Mouse (Mus musculus) megakaryocyte progenitor cell, adult 5-6 weeks (primary cell): Measurements from ENCODE around the gene Acvr1b. TPM values are rescaled to one million over a fixed set of nuclear protein-coding genes. Genes with fewer than 3 reads are reported as not detected.

Experiments
- ATAC-seq: replicated peaks from 2 replicates; pipeline ENCODE4 v1.8.0; 2016; ENCODE audit warnings: mild to moderate bottlenecking, moderate TSS enrichment, inconsistent platforms; ENCODE audit not compliant: poor library complexity
- total RNA-seq, 2 experiments: library from RNA; stranded (forward) in 1 of 2; stranded (reverse) in 1 of 2; fragments of 157-497, 149-512 nt in 1 of 2; fragments of 200-1000 nt in 1 of 2; gene quantifications; 2 replicates each; pipeline versions ENCODE4 v1.2.3 to v1.2.4; 2015 to 2017

Acvr1b gene
- total RNA-seq, 2 experiments from 2014 or later: 4.8 to 6.4 TPM

DNA sequence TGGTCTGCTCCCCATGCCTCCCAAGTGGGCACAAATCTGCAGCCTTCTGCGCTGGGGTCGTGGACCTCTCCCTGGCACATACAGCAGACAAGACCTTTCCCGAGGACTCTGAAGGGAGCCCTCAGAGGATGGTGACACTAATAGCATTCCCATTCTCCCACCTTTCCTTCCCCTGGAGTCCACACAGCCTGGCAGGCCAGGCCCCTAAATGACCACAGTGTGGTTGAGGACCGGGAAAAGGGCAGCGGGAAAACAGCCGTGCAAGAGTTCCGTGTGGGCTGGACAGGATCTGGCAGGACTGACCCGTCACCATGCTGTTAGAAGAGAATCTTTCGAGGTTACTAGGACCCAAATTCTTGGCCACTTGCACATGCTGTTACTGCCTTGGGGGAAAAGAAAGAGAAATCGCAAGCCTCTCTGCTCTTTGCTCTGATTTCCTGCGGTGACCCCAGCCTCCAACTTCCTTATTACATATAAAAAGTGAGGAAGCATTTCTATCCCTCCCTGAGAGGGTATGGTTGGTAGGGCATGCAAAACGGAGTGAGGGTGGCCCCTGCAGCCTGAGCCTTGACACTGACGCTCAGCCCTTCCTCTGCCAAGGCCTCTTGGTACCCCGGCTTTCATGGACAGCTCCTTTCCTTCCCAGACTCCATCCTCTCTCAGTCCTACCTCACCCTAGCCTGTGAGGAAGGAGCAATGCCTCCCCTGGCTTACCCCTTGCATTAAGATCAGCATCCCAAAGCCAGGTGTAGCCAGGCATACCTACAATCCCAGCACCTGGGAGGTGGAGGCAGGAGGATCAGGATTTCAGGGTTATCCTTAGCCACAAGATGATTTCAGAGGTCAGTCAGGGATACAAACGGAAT is 27.5 kb upstream of the Acvr1b start:
- ATAC-seq: peak; percentile 18; the same call in 1 of the 2 replicates

DNA sequence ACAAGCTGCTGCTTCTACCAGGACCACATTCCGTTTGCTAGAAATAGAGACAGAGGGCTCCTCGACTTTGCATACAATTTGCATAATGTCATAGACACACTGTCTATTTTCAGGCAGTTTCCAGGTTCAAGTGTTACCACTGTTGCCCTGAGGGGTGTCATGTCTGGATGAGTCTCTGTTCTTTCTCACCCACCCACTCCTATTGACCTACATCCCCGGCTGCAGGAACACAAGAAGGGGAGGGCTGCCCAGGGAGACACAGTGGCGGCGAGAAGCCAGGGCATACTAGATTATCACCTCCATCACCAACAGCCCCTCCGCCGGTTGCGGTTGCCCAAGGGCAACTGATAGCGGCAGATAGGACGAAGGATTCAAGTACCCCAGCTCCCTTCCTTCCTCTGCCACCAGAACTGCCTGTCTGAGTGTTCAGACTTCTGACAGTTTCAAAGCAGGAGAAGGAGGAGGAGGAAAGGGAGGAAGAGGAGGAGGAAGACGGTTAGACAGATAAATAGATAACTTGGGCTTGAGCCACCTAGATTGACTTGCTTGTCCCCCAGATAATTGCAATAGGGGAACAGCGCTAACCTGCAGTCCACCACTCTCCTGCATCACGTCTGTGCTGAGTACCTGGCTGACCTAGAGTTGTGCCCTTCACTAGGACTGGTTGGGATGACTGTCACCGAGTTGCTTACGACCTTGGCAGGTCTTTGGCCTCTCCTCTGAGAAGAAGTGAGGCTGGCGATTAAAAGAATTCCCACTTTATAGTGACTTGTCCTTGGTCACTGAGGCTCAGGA is 26.6 kb upstream of the Acvr1b start:
- peak; percentile 14; the same call in 1 of the 2 replicates for ATAC-seq

DNA sequence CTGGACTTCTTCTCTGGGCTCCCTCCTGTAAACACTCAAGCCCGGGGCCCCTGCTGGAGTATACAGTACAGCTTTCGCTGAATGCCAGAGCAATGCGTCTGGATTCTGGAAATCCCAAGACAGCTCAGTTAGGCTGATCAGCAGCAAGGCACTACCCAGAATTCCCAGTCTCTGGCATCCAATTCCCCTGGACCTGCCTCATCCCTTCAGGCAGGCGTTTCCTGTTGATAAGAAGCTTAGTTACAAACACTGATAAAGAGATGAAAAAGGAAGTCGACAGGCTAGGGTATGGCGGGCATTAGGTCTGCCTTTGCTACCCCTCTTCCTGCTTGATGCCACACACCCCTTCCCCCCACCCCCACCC is 26.0 kb upstream of the Acvr1b start:
- ATAC-seq: no peak

DNA sequence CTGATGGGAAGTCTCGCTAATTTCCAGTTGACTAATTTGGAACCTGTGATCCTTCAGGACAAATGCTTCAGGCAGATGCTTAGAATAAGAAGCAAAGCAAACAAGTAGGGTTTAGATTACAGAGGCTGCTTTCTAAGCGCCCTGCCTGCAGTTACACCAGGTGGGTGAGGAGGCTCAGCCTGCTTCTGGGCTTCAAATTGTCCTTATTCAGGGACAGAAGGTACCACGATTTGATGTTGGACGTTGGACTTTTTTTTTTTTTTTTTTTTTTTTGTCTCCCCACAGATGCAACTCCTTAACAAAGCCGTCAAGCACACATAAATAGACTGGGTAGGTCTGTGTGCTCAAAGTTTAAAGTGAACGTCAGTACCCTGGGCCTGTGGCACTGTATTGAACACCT is 25.3 kb upstream of the Acvr1b start:
- ATAC-seq: no peak

DNA sequence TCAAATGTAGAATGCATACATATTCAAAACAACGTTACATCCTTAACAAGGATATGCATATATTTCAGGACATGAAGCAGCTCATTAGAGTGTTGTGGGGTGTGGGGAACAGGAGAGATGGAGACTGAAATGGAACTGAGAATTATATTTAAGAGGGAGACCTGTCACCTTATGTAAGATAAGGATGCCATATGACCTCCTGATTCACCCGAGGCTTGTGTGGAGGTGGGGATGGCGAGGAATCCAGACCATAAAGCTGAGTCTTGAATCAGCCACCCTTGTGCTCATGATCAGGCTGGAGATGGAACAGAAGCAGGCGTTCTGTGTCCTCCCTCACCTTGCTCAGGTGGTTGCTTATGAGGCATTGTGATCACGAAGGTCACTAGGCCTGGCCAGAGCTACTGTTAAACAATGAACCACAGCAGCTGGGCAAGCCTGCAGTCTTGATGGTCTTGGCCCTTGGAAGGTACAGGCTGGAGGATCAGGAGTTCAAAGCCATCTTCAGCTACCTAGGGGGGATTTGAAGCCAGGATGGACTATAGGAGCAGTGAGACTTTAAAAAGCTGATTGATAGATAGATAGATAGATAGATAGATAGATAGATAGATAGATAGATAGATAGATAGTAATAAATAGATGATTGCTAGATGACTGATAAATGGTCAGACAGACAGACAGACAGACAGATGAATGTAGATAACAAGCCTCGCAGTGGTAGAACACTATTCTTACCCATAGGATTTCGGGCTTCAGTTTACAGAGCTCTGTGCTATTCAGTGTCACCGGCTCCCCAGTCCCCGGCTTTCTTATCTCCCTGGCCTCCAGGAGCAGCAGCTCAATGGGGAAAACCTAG is 22.2 kb upstream of the Acvr1b start:
- ATAC-seq: no peak

DNA sequence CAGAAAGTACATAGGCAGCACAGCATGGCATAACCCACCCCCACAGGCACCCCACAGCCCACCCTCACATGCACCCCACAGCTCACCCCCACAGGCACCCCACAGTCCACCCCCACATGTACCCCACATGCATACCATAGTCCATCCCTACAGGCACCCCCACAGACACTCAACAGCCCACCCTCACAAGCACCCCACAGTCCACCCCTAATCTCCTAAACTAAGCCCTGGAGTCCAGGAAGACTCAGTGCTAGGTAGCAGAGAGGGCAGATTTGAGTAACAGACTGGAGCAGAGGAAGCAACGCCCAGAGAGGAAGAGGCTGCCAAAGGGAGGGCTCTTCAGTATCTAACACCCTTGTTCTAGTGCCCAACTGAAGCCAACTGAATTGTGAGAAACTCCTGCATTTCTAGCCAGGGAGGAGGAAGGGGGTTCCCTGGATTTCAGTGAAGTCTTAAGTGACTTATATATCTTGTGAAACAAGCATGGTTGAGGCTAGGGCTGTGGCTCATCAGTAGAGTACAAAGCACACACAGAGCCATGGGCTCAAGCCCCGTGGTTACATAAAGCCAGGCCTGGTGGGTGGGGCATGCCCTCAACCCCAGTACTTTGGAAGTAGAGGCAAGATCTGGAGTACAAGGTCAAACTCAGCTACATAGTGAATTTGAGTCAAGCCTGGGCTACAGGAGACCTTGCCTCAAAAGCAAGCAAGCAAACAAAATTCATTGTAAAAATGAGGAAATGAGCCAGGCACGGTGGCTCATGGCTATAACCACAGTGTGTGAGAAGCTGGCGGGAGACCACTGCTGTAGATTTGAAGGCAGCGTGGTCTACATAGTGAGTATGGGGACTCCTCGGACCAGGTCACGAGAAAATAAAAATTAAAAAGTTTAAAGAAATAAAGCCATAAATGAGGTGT is 18.9 kb upstream of the Acvr1b start:
- ATAC-seq: peak; percentile 61

DNA sequence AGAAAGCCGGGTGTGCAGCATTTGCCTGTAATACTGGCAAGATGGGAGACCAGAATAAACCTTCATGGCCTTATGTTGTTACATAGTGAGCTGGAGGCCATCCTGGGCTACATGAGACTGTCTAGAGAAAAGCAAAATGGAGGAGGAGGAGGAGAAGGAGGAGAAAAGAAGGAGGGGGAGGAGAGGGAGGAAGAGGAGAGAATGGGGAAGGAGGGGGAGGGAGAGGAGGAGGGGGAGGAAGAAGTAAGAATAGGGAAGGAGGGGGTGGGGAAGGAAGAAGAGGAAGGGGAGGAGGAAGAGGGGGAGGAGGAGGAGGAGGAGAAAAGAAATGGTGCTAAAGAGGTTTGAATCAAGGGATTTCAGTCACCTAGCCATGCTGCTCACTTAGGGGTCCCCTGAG is 13.7 kb upstream of the Acvr1b start:
- ATAC-seq: no peak

DNA sequence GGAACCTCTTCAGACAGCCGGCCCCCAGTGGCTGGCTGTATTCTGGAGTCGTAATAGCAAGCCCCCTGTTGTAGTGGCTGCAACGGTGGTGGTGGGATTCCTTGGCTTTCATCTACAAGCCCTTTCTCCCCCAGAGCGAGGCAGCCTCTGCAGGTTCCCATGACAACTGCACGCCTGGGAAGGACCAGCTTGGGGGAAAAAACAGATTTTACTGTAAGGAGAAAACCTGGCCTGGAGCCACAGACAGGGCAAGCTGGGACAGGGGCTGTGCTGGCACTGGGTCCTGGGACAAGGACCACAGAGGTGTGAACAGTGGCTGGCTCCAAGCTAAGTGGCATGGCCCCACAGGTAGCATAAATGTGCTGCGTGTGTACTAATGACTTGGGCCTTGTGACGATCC is 13.3 kb upstream of the Acvr1b start:
- no peak for ATAC-seq

DNA sequence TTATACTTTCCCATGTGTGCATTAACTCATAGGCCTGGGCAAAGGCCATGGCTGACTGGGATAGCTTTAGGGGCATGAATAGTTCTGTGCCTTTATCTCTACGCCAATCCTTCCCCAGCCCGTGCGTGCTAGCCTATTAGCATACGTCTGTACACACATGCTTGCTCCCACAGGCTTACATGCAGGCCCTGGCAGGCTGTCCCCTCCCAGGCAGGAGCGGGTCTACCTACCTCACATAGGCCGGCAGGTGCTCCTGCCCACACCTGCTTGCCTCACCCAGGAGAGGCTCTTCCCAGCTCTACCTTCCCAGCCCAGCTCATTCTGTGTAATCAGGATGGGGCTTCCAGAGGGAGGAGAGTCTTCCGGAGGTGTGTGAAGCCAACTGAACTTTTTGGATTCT is 12.3 kb upstream of the Acvr1b start:
- ATAC-seq: no peak

DNA sequence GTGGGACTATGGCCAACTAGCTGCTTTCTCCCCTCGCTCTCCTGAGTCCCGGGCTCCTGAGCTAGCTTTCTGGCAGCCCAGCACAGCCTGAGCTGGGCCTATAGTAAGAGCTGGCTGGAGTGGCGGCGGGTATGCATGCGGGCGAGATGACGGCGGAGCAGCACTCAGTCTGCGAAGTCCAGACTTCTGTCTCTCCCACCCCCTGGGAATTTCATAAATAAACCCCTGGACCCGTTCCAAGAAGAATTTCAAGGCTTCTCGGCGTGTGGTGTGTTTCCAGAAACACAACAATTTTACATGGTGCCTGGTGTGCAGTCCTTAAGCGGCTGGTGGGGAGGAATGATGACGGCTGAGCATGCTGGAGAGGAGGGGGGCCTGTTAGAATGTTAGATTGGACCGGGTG is 10.8 kb upstream of the Acvr1b start:
- ATAC-seq: no peak

DNA sequence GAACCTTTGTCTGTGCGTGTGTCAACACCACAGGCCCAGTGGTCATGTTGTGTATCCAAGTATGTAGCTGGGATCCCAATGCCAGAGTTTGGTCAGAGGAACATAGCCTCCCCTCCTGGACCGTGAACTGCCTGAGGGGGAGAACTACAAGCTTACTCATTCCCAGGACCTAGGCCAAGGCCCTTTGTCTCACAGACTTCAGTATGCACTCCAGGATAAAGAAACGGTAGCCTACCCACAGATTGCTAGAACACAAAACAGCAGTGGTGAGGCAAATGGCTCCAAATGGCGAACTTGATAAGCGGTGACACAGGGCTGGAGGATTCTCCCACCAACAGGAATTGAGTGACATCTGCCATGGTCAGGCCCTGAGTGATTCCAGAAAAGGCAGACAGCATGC is 10.0 kb upstream of the Acvr1b start:
- peak; percentile 59 for ATAC-seq

DNA sequence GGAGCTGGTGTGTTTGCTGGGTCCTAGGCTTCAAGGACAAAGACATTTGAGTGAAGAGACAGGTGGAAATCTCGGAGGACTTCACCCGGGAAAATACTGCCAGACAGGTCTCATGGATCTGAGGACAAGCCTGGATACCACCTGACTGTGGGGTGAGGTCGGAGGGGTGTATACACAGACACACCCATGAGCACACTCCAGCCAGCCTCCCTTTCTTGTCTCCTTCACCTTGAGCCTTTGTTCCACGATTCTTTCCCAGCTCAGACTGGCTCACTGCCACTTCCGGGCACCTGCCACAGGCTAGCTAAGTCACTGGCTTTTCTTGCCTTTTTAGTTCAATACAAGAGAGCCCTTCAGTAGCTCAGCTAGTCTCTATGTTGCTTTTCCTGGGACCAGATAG is 9.6 kb upstream of the Acvr1b start:
- no peak for ATAC-seq

DNA sequence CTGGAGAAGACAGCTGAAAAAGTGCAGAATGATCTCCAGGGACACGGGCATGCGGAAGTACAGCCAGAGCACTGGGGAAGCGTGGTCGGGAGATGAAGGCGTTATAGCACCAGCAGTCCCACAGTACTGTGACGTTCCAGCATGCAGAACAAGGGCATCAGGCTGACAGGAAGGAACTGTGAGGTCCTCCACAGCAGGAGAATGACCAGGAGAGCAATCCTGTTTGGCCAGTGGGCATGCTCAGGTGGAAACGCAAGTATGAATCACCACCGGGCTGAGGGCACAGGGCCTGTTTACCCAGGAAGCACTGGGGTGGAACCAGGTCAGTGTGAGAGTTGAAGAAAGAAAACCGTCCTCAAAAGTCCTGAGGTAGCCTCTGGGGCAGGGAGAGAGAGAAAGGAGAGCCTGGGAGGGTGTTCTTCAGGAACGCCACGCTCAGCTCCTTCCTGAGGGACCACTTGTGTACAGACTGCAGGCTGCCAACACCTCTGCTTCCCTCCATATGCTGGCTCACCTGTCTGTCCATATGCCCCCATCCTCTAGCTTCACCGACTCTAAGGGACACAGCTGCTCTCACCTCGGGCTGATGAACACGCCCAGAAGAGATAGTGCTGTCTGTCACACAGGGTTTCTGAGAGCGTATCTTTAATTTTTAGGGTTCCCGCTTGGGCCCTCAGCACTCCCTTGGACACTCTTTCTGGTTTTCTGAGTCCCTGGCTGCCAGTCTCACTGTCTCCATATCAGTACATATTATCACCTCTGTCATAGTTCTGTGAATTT is 8.0 kb upstream of the Acvr1b start:
- ATAC-seq: 0 out of 2 replicates have a peak, but pooled peaks have one; percentile 17

DNA sequence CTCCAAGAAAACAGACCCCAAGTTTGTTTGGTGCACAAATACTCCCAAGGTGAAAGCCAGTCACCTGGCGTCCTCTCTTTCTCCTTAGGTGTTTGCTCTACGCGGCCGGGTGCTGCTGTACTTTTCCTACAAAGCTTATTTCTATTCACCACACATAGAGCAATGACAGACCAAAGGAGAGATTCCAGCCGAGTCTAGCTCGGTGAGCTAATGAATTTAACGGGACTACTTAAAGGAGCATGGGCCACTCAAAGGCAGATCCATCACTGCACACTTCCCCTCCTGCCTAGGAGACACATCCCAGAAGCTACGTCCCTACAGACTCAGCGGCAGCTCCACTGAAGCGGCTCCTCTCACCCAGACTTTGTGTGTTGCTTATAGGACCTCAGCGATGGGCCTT is 6.3 kb upstream of the Acvr1b start:
- ATAC-seq: no peak

DNA sequence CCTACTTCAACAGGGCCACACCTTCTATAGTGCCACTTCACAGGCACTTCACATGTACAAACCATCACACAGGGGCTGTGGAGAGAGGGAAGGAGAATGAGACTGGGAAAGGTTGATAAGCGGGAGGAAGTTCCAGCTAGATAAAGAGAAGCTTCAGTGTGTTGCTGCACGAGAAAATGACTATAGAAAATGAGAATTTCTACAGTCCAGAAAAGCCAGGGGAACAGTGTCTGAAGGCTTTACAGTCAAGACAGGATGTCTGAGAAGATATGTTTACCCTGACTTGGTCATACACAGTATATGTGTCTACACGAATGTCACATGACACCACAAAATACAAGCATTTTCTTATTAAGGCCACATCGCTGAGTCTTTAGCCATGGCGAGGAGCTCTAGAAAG is 4.0 kb upstream of the Acvr1b start:
- no peak for ATAC-seq

DNA sequence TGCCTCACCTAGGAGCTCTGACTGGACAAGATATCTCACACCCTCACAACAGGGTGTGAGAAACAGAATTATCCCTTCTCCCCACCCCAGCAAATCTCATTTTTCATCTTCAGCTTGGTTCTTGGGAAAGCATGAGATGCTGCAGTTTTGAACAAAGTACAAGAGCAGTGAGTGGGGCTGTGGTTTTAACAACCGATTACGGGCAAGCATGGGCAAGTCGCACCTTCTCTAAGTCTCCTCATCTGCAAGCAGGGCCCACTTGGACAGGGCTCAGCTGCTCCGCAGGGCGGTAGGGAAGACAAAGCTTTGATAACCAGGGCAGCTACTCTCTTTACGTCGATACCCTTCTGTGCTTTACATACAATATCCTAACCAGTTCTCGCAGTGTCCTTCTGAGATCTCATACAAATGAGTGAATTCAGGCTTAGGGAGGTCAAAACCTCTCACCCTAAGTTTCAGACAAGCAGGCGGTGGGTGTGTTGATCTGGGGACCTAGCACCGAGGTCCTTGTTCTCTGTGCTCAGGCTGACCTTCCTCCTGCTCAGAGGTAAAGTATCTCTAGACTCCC is 3.4 kb upstream of the Acvr1b start:
- no peak for ATAC-seq

DNA sequence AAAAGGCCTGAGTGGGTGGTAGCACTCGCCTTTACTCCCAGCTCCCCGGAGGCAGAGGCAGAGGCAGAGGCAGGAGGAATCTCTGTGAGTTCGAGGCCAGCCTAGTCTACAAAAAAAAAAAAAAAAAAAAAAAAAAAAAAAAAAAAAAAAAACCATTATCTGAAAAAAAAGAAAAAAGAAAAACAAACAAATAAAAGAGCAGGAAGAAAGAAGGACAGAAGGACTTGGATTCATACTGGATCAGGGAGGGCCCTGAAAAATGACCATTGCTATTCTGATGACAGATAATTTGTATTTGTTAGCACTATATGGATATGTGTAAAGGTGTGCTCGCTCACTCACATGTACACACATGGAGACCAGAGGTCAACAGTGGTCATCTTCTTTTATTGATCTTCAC is 2.6 kb upstream of the Acvr1b start:
- no peak for ATAC-seq

DNA sequence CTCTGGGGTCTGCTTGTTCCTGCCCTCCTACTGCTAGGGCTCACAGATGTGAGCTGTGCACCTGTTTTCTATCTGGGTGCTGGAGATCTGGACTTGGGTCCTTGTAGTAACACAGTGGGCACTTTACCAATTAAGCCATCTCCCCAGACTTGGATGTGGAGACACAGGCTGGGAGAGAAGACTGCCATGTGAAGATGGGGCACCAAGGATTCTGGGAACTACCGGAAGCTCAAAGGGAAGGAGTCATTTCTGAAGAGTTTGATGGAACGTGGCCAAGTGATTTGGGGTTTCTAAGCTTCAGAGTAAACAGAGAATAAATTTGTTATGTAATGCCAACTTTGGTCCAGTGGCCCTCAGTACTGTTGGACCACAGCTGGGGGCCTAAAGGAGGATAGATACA is 1.9 kb upstream of the Acvr1b start:
- no peak for ATAC-seq
